Mouse (Mus musculus) limb, embryonic 15.5 days (tissue): ENCODE results near the gene Hacl1. TPM values are rescaled to one million over a fixed set of nuclear protein-coding genes. Genes with fewer than 3 reads are reported as not detected.
A peak's percentile ranks its signal among the peaks of the same experiment; 100 is the strongest.

Source experiments
- ATAC-seq: fragments of 200-750 bp; cut with Nextera tagmentation; 2 replicates; pipeline ENCODE4 v1.8.0; 2017; ENCODE audit warnings: low read depth, moderate TSS enrichment; ENCODE audit not compliant: insufficient number of reproducible peaks, low FRiP score, low TSS enrichment
- H3K27ac ChIP-seq: fragments of 300-500 bp; sonication (generic); 2 replicates; pipeline ENCODE4 v1.5.1; 2015; ENCODE audit warnings: moderate library complexity, mild to moderate bottlenecking, inconsistent platforms
- H3K27me3 ChIP-seq: fragments of 300-500 bp; sonication (generic); 2 replicates; pipeline ENCODE4 v1.6.1; 2015; ENCODE audit warnings: inconsistent platforms
- H3K36me3 ChIP-seq: fragments of 300-500 bp; sonication (generic); 2 replicates; pipeline ENCODE4 v1.6.1; 2015; ENCODE audit warnings: inconsistent platforms
- H3K4me1 ChIP-seq: fragments of 300-500 bp; sonication (generic); 2 replicates; pipeline ENCODE4 v1.6.1; 2015; ENCODE audit warnings: inconsistent platforms
- H3K4me2 ChIP-seq: fragments of 300-500 bp; sonication (generic); 2 replicates; pipeline ENCODE4 v1.6.1; 2015; ENCODE audit warnings: mild to moderate bottlenecking, inconsistent platforms
- H3K4me3 ChIP-seq: fragments of 300-500 bp; sonication (generic); 2 replicates; pipeline ENCODE4 v1.5.1; 2015; ENCODE audit warnings: mild to moderate bottlenecking, inconsistent platforms
- H3K9ac ChIP-seq: fragments of 300-500 bp; sonication (generic); 2 replicates; pipeline ENCODE4 v1.6.1; 2015; ENCODE audit warnings: inconsistent platforms
- H3K9me3 ChIP-seq: fragments of 300-500 bp; sonication (generic); 2 replicates; pipeline ENCODE4 v1.6.1; 2016; ENCODE audit warnings: inconsistent platforms
- WGBS: fragments of 180-500 bp; shearing (Covaris S2); methylation state at CpG from one replicate; pipeline ENCODE4 v1.1.7; 2015; 5-methylcytosine and 5-hydroxymethylcytosine counted together
- polyA plus RNA-seq: library from polyadenylated mRNA; unstranded; fragments of >200 nt; fragmentation: Nextera tagmentation; extraction: Ambion mirVana; gene quantifications from 2 replicates; pipeline ENCODE4 v1.2.1, GENCODE M21; 2015

Gene Hacl1
- polyA plus RNA-seq, 1 experiment from 2014 or later: 14.7 TPM

DNA sequence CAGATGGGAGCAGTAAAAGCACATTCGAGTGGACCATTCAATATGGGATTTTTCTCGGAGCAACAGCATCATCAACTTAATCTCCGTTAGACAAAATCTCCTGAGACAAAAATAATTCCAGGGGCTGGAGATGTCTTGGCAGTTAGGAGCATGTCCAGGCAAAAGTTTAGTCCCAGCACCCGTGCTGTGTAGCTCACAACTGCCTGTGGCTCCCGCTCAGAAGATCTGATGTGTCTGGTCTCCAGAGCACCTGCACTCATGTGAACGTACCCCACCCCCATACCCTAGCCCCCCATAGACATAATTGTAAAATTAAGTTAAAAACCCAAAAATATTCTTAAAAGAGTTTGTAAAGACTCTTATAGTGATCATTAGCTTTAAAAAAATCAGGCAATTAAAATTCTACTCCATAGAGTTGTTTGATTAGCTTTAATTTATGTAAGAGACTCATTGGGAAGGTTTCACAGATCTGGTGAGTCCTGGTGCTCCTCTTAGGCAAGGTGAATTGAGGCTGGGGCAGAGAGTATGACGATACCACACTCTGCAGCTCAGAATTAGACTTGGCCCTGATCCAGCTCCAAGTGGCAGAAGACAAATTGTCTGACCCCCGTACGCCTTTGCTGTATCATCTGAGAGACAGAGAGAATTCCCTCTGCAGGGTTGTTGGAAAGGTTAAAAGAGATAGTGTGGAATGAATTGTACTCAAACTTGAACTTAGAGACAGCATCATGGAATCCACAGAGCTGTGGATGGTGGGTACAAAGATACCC lies 62.9 kb downstream of the Hacl1 start:
- Histone ChIP-seq H3K9me3 (no peaks in the 10 kb centered on the region), H3K4me3 (no peak overlapping the region), H3K27ac (no peak overlapping the region), H3K4me1 (peaks cover 14% of the 10 kb centered on the region), H3K27me3 (no peaks in the 10 kb centered on the region), H3K9ac (no peak overlapping the region), H3K36me3 (no peaks in the 10 kb centered on the region), H3K4me2 (no peak overlapping the region)
- WGBS: 27% methylated on average over 9 of the region's 9 CpGs
- ATAC-seq: no peak

DNA sequence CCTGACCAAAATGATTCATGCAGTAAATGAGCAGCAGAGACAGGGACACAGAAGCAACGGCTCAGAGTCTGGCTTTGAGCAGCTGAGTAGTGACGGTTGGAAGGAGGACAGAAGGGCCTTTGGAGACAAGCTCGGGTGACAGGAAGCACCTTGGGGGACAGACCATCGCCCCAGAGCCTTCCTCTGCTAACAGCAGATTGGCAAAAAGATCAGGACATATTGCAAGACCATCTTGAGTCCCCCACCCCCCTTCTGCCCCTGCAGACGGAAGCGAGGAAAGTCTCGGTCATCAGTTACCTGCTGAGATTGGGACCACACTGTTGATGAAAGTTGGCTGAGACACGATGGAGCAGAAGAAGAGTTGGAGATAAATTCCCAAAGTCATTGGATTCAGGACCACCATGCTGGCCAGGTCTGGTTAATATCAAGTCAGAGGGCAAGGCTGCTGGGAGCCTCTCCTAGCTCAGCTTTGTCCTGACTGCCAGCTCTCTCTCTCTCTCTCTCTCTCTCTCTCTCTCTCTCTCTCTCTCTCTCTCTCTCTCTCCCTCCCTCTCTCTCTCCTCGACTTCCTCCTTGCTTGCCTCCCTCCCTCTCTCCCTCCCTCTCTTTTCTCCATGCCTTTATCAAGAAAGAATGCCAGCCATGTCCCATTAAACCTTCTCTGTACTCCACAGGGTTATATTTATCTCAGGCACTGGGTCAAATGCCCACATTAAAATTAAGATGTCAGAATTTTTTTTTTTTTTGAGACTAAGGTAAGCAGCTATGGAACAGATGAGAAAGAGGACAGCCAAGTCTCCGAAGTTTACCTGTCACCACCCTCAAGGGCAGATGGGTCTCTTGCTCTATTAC lies 64.0 kb downstream of the Hacl1 start:
- Histone ChIP-seq H3K9ac (no peak overlapping the region), H3K4me1 (peaks cover 14% of the 10 kb centered on the region), H3K36me3 (no peaks in the 10 kb centered on the region), H3K9me3 (no peaks in the 10 kb centered on the region), H3K27me3 (no peaks in the 10 kb centered on the region), H3K4me3 (no peak overlapping the region), H3K4me2 (no peak overlapping the region), H3K27ac (no peak overlapping the region; the same call in 1 of the 2 replicates)
- 38% methylated on average over 10 of the region's 10 CpGs for WGBS
- no peak for ATAC-seq

DNA sequence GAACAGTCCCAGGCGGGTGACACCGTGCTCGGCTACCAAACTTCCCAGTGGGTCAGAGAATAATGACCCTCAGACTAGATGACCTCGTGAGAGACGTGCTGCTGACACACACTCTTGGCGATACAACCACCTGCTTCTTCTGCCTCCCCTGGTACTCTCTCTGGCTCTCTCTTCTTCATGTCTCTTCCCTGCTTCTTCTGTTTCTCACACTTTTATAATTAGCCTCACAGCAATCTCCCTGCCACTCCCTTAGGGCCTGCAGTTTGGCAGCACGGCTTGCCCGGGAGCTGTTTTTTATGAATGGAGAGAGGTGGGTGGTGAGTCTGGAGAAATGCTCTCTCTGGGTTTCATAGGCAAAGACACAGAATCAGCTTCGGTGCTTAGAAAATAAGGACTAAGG lies 65.2 kb downstream of the Hacl1 start:
- 56% methylated on average over 9 of the region's 9 CpGs for WGBS
- Histone ChIP-seq H3K9ac (no peak overlapping the region), H3K4me3 (no peak overlapping the region), H3K27me3 (no peaks in the 10 kb centered on the region), H3K36me3 (no peaks in the 10 kb centered on the region), H3K4me1 (peaks cover 14% of the 10 kb centered on the region), H3K9me3 (no peaks in the 10 kb centered on the region), H3K4me2 (no peak overlapping the region), H3K27ac (no peak overlapping the region)
- ATAC-seq: no peak

DNA sequence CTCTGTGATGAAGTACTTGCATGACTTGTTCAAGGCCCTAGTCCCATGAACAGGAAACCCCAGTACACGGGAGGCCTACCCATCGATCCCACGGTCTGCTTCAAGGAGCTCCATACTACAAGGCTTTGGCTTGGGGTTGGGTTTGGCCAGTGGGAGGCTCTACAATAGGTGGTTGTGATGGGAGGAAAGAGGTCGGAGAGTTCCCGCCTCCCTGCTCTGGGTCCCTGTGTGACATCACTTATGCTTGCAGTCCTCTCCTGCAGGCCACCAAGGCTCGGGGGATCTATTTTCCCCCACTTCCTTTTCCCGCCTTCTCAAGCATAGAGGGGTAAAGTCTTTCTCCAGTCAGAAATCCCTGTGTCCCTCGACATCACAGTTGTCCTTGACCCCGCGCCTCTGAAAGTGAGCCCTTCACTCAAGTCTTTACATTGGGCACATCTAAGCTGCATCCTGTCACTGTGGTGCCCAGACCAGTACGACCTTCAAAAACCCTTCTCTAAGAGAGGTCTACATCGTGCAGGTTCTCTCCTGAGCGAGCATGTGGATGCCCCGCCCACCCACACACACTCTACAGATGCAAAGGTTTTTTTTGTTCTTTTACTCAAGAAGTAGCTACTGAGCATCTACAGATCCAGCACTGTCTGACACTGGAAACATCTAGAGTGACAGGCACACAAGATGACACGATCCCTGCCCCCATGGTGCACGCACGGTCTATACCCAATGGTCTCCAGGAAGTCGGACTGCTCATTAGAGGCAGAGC lies 66.0 kb downstream of the Hacl1 start:
- Histone ChIP-seq H3K9me3 (no peaks in the 10 kb centered on the region), H3K27me3 (no peaks in the 10 kb centered on the region), H3K4me3 (no peak overlapping the region), H3K4me2 (no peak overlapping the region), H3K36me3 (no peaks in the 10 kb centered on the region), H3K9ac (no peak overlapping the region), H3K4me1 (peaks cover 14% of the 10 kb centered on the region), H3K27ac (no peak overlapping the region)
- 89% methylated on average over 18 of the region's 18 CpGs for WGBS
- no peak; the same call in 1 of the 2 replicates for ATAC-seq

DNA sequence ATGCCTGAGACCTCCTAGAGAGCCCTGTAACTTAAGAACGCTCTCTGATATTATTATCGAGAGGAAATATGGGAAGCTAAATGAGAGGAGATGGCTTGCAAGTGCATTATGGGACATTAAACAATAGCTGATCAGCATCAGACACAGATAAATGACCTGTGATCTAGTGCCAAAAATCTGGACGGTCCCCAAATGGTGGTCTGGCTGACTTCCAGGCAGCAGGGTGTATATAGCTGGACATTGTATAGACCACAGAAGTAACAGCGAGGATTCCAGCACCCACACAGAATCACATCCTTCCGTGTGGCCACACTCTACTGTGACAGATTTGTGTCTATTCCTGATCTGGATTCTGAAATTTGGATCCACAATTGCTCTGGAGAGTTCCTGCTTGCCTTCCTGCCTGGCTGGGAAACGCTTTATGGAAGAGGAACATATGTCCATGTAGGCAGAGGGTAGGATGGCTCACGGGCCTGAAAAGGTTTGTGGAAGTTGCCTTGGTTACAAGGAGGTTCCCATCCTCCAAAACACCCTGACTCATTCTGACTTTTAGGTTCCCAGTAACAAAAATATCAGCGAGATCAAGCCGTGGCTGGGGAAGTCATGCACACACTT lies 68.4 kb downstream of the Hacl1 start:
- no peak overlapping the region for H3K9ac ChIP-seq
- WGBS: 67% methylated on average over 9 of the region's 9 CpGs
- peaks cover 21% of the 10 kb centered on the region for H3K4me1 ChIP-seq
- H3K36me3 ChIP-seq: no peaks in the 10 kb centered on the region
- H3K27ac ChIP-seq: no peak overlapping the region
- no peaks in the 10 kb centered on the region for H3K9me3 ChIP-seq
- no peak overlapping the region for H3K4me2 ChIP-seq
- no peak for ATAC-seq
- no peak overlapping the region for H3K4me3 ChIP-seq
- no peaks in the 10 kb centered on the region for H3K27me3 ChIP-seq

DNA sequence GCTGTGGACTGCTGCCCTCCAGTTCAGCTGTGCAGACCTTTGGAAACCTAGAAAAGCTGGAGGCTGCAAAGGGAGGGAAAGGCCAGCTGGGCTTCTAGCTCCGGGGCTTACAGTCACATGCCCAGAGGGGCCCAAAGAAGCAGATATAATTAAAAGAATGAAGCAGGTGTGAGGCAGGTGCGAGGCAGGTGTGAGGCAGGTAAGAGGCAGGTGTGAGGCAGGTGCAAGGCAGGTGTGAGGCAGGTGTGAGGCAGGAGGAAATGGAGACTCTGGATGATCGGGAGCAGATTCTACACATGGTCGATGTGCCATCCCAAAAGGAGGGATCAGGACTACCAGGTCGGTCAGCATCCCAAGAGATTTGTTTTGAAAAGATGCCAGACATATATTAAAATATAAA lies 69.7 kb downstream of the Hacl1 start:
- no peak overlapping the region for H3K4me2 ChIP-seq
- ATAC-seq: no peak
- peaks cover 10% of the 10 kb centered on the region for H3K4me1 ChIP-seq
- WGBS: 72% methylated on average over 5 of the region's 5 CpGs
- H3K36me3 ChIP-seq: no peaks in the 10 kb centered on the region
- H3K9ac ChIP-seq: no peak overlapping the region
- H3K9me3 ChIP-seq: no peaks in the 10 kb centered on the region
- no peak overlapping the region for H3K4me3 ChIP-seq
- H3K27ac ChIP-seq: no peak overlapping the region
- no peaks in the 10 kb centered on the region for H3K27me3 ChIP-seq

DNA sequence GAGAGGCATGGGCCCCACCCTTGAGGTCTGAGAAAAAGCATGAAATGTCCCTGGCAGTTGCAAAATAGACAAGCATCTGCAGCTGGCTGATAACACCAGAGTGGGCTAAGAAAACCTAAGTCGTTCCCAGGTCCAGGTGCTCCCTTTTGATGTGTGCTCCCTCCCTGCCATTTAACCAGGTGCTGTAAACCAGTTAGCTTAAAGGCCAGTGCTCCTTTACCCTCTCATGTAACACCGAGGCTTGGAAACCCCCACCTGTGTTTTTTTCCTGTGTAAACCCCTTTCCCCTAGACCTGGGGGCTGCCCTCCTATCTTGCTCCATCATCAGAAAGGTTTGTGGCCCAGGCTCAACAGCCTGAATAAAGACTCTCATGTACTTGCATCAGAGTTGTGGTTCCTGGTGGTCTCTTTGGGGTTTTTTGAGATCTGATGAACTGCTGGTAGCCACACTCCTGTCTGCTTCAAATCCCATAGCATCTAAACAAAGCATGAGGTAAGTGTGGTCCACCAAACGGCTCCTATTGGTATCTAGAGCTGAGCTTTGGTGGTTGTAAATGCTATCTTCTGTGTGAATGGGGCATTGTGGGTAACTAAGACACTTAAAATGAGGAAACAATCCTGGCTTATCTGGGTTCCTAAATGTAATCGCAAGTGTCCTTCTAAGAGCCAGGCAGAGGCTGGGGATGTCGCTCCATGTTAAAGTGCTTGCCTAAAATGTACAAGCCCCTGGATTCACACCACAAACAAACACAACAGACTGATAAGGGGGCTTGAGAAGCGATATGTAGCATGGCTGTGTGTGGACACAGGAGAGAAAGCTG lies 70.7 kb downstream of the Hacl1 start:
- no peak overlapping the region for H3K27ac ChIP-seq
- H3K9me3 ChIP-seq: no peaks in the 10 kb centered on the region
- H3K9ac ChIP-seq: no peak overlapping the region
- H3K4me2 ChIP-seq: no peak overlapping the region
- no peak overlapping the region for H3K4me3 ChIP-seq
- no peak for ATAC-seq
- WGBS: 61% methylated on average over 6 of the region's 6 CpGs
- H3K27me3 ChIP-seq: no peaks in the 10 kb centered on the region
- H3K36me3 ChIP-seq: no peaks in the 10 kb centered on the region
- peaks cover 10% of the 10 kb centered on the region for H3K4me1 ChIP-seq

DNA sequence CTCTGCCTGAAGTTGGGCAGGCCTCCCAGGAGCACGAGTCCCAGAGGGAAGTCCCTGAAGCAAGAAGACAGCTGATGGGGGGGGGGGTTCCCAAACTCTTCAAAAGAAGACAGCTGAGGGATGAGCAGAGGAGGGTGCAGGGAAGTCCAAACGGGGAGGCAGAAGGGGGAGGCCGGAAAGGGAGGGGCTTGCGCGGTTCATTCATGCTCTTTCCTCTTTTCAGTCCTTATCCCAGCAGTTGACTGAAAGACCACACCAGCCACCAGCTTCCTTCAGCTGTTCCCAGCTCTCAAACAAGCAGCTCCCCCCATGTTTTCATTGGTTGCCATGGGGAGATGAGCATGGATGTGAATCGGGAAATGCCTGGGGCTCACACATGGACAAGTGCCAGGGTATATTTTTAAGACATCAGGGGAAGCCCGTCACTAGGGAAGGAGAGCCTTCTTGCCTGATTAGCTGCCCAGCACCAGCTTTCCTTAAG lies 71.9 kb downstream of the Hacl1 start:
- Histone ChIP-seq H3K4me3 (no peak overlapping the region), H3K4me1 (peaks cover 20% of the 10 kb centered on the region), H3K9me3 (no peaks in the 10 kb centered on the region), H3K27ac (no peak overlapping the region), H3K4me2 (no peak overlapping the region), H3K9ac (no peak overlapping the region), H3K27me3 (no peaks in the 10 kb centered on the region), H3K36me3 (no peaks in the 10 kb centered on the region)
- WGBS: 46% methylated on average over 7 of the region's 7 CpGs
- ATAC-seq: peak; percentile 61; the same call in 1 of the 2 replicates

DNA sequence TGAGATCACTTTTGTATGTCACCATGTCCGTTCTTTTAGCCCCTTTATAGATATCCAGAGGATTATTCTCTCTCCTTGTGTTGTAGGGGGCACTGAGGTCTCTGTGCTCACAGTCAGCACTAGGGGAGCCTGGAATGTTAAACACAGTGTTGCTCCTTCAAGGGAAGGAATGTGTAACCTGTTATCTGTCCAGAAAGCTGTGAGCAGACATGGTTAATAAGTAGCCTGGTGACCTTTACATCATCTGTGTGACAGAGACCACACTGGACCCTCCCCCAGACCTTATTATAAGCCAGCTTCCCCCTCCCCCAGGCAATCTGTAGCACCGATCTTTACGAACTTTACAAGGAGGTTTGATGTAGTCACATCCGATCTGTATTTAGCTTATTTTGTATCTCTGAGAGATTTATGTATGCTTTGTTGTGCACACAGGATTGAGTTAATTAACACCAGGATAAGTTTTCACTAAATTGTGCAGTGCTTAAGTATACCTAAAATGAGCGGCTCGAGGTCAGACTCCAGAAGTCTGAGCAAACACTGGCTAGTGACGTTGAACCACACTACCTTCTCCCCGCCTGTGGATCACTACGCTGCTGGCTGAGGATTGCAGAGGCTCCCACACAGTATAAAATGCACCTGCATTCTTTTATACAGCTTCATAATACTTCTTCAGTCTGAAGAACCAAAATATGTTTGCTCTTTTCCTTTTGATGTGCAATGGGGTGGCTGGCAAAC lies 75.4 kb downstream of the Hacl1 start:
- H3K36me3 ChIP-seq: no peaks in the 10 kb centered on the region
- H3K9ac ChIP-seq: no peak overlapping the region
- H3K9me3 ChIP-seq: no peaks in the 10 kb centered on the region
- ATAC-seq: no peak
- H3K4me3 ChIP-seq: no peak overlapping the region
- H3K4me1 ChIP-seq: peaks cover 20% of the 10 kb centered on the region
- 42% methylated on average over 9 of the region's 9 CpGs for WGBS
- peak overlapping the region; percentile 57; the same call in 1 of the 2 replicates for H3K27ac ChIP-seq
- no peaks in the 10 kb centered on the region for H3K27me3 ChIP-seq
- no peak overlapping the region for H3K4me2 ChIP-seq

DNA sequence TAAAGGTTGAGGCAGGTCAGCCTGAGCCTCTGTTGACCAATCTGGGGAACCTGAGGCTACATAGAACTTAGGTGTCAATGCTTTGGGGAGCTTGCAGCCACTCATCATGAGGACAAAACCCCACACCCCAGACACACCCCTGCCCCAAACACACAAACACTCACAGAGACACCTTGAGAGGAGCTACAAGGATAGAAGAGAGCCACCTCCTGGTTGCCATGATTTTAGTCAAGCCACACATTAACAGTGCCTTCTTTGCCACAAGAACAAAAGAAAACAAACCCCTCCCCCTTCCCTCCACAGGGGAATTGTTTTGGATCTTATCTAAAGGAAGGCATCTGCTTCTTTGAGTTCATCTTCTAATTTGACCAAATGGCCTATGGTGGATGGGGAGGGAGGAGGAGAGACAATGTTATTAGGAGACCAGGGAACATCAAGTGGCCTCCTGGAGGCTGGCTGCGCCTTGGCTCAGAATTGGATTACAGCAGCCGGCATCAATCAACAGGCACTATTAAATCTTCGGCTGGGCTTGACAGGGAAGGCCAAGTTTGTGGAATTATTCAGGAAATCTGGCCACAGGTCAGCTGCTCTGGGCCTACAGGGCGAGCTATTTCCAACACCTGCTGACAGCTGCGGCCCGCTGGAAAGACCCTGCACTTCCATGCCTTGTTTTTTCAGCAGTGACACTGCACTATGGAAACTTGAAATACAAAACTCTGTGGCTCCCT lies 76.5 kb downstream of the Hacl1 start:
- no peak overlapping the region for H3K4me3 ChIP-seq
- peaks cover 18% of the 10 kb centered on the region for H3K4me1 ChIP-seq
- H3K9me3 ChIP-seq: no peaks in the 10 kb centered on the region
- no peaks in the 10 kb centered on the region for H3K27me3 ChIP-seq
- no peak for ATAC-seq
- H3K4me2 ChIP-seq: no peak overlapping the region
- H3K9ac ChIP-seq: no peak overlapping the region
- H3K27ac ChIP-seq: peak overlapping the region; percentile 57
- WGBS: 13% methylated on average over 6 of the region's 6 CpGs
- no peaks in the 10 kb centered on the region for H3K36me3 ChIP-seq
